Mouse (Mus musculus): ENCODE results near the gene Lrfn3.

The Lrfn3 gene

GRCm38 (mm10) chr7:30314721-30315155, 47.8 kb downstream of the Lrfn3 start, which contains the start of gene Syne4:
Gene Syne4, plus strand, starts transcription at chr7:30314807.
- no peak for DNase-seq (ENCODE audit: low spot score in 2 of 2)

- DNase-seq (ENCODE audit: low spot score in 2 of 2), result no peak
These were observed 48.8 kb downstream of the Lrfn3 start for GRCm38 (mm10) chr7:30313666-30314320.

- no peak for DNase-seq (ENCODE audit: low spot score in 2 of 2)
These were observed 52.4 kb downstream of the Lrfn3 start for GRCm38 (mm10) chr7:30310136-30310535.

- no peak for DNase-seq (ENCODE audit: low spot score in 2 of 2)
These were observed 53.0 kb downstream of the Lrfn3 start for GRCm38 (mm10) chr7:30309395-30310129.

- peak; percentile 55 to 93 for DNase-seq (ENCODE audit: low spot score in 2 of 2)
These were observed 54.2 kb downstream of the Lrfn3 start, which contains the start of gene Alkbh6 for GRCm38 (mm10) chr7:30308076-30309005. Gene Alkbh6, plus strand, starts transcription at chr7:30308717.

GRCm38 (mm10) chr7:30306083-30306779, 56.3 kb downstream of the Lrfn3 start:
- DNase-seq (ENCODE audit: low spot score in 2 of 2), result no peak

All from urinary bladder, adult 18-20 months (tissue).